Mouse (Mus musculus) limb, embryonic 12.5 days (tissue): ENCODE measurements around the gene Ccr10. TPM values are rescaled to one million over a fixed set of nuclear protein-coding genes. Genes with fewer than 3 reads are reported as not detected.
"Not testable (repeated sequence)": the region's sequence is repeated elsewhere in the genome, so short reads cannot be mapped to it uniquely, and the experiment has no call there.

ENCODE experiments used
- ATAC-seq: fragments of 200-750 bp; cut with Nextera tagmentation; 2 replicates; pipeline ENCODE4 v1.8.0; 2017; ENCODE audit warnings: low read depth, moderate TSS enrichment; ENCODE audit not compliant: insufficient number of reproducible peaks, insufficient read depth, low FRiP score, low TSS enrichment
- H3K27ac ChIP-seq: fragments of 300-500 bp; sonication (generic); 2 replicates; pipeline ENCODE4 v1.5.1; 2016; ENCODE audit warnings: mild to moderate bottlenecking, moderate library complexity
- H3K27me3 ChIP-seq: fragments of 300-500 bp; sonication (generic); 2 replicates; pipeline ENCODE4 v1.6.1; 2016; ENCODE audit warnings: mild to moderate bottlenecking, moderate library complexity
- H3K36me3 ChIP-seq: fragments of 300-500 bp; sonication (generic); 2 replicates; pipeline ENCODE4 v1.6.1; 2016; ENCODE audit warnings: mild to moderate bottlenecking, moderate library complexity
- H3K4me1 ChIP-seq: fragments of 300-500 bp; sonication (generic); replicated peaks from 2 replicates; pipeline ENCODE4 v1.6.1; 2016
- H3K4me2 ChIP-seq: fragments of 300-500 bp; sonication (generic); 2 replicates; pipeline ENCODE4 v1.6.1; 2016; ENCODE audit warnings: mild to moderate bottlenecking, moderate library complexity
- H3K4me3 ChIP-seq: fragments of 300-500 bp; sonication (generic); replicated peaks from 2 replicates; pipeline ENCODE4 v1.5.1; 2016; ENCODE audit warnings: mild to moderate bottlenecking
- H3K9ac ChIP-seq: fragments of 300-500 bp; sonication (generic); replicated peaks from 2 replicates; pipeline ENCODE4 v1.6.1; 2016; ENCODE audit warnings: mild to moderate bottlenecking, moderate library complexity
- H3K9me3 ChIP-seq: fragments of 300-500 bp; sonication (generic); 2 replicates; pipeline ENCODE4 v1.6.1; 2016; ENCODE audit warnings: mild to moderate bottlenecking, moderate library complexity
- WGBS: fragments of 180-500 bp; shearing (Covaris S2); methylation state at CpG from one replicate; pipeline ENCODE4 v1.1.7; 2016; 5-methylcytosine and 5-hydroxymethylcytosine counted together
- polyA plus RNA-seq: library from polyadenylated mRNA; unstranded; fragments of >200 nt; fragmentation: Nextera tagmentation; extraction: Ambion mirVana; gene quantifications from 2 replicates; pipeline ENCODE4 v1.2.1, GENCODE M21; 2016

Gene Ccr10
- polyA plus RNA-seq, 1 experiment from 2014 or later = not detected

GRCm38 (mm10) chr11:101134217-101134865, 40.9 kb downstream of the Ccr10 start:
- no peak overlapping the region for H3K27ac ChIP-seq
- no peak overlapping the region for H3K4me2 ChIP-seq
- no peaks in the 10 kb centered on the region for H3K36me3 ChIP-seq
- 79% methylated on average over 13 of the region's 13 CpGs for WGBS
- peaks cover 6% of the 10 kb centered on the region; the same call in 1 of the 2 replicates for H3K27me3 ChIP-seq
- no peak for ATAC-seq
- no peak overlapping the region for H3K4me3 ChIP-seq
- no peaks in the 10 kb centered on the region for H3K9me3 ChIP-seq
- 0 out of 2 replicates have a peak, but pooled peaks cover 3% of the 10 kb centered on the region for H3K4me1 ChIP-seq
- H3K9ac ChIP-seq = no peak overlapping the region

GRCm38 (mm10) chr11:101133037-101133436, 42.2 kb downstream of the Ccr10 start:
- H3K36me3 ChIP-seq = no peaks in the 10 kb centered on the region
- 79% methylated on average over 12 of the region's 12 CpGs for WGBS
- H3K4me3 ChIP-seq = no peak overlapping the region
- no peaks in the 10 kb centered on the region for H3K9me3 ChIP-seq
- ATAC-seq = no peak
- 0 out of 2 replicates have a peak, but pooled peaks cover 3% of the 10 kb centered on the region for H3K4me1 ChIP-seq
- H3K27me3 ChIP-seq = no peaks in the 10 kb centered on the region
- H3K4me2 ChIP-seq = no peak overlapping the region
- no peak overlapping the region for H3K9ac ChIP-seq
- H3K27ac ChIP-seq = no peak overlapping the region

- Histone ChIP-seq H3K27ac (no peak overlapping the region), H3K9ac (no peak overlapping the region), H3K4me2 (no peak overlapping the region), H3K4me1 (0 out of 2 replicates have a peak, but pooled peaks cover 3% of the 10 kb centered on the region), H3K27me3 (no peaks in the 10 kb centered on the region), H3K36me3 (peaks cover 9% of the 10 kb centered on the region), H3K9me3 (peaks cover 7% of the 10 kb centered on the region; the same call in 1 of the 2 replicates), H3K4me3 (no peak overlapping the region)
- no peak for ATAC-seq
- 91% methylated on average over 6 of the region's 6 CpGs for WGBS
These were observed 43.5 kb downstream of the Ccr10 start for GRCm38 (mm10) chr11:101131701-101132100.

- Histone ChIP-seq H3K36me3 (peaks cover 14% of the 10 kb centered on the region), H3K27ac (no peak overlapping the region), H3K27me3 (no peaks in the 10 kb centered on the region), H3K4me3 (no peak overlapping the region), H3K9me3 (peaks cover 9% of the 10 kb centered on the region; the same call in 1 of the 2 replicates), H3K9ac (no peak overlapping the region), H3K4me2 (no peak overlapping the region), H3K4me1 (0 out of 2 replicates have a peak, but pooled peaks cover 3% of the 10 kb centered on the region)
- WGBS = 88% methylated on average over 2 of the region's 2 CpGs
- ATAC-seq = no peak
These were observed 44.1 kb downstream of the Ccr10 start for GRCm38 (mm10) chr11:101131187-101131586.

- Histone ChIP-seq H3K4me3 (no peak overlapping the region), H3K9me3 (peaks cover 9% of the 10 kb centered on the region; the same call in 1 of the 2 replicates), H3K36me3 (peaks cover 24% of the 10 kb centered on the region), H3K27me3 (no peaks in the 10 kb centered on the region), H3K27ac (no peak overlapping the region), H3K9ac (no peak overlapping the region), H3K4me2 (no peak overlapping the region), H3K4me1 (0 out of 2 replicates have a peak, but pooled peaks cover 3% of the 10 kb centered on the region)
- WGBS = 43% methylated on average over 18 of the region's 18 CpGs
- ATAC-seq = no peak
These were observed 45.0 kb downstream of the Ccr10 start for GRCm38 (mm10) chr11:101130056-101130756.

GRCm38 (mm10) chr11:101128996-101129577, 46.2 kb downstream of the Ccr10 start:
- ATAC-seq = no peak
- H3K4me3 ChIP-seq = no peak overlapping the region
- H3K4me1 ChIP-seq = 0 out of 2 replicates have a peak, but pooled peaks cover 3% of the 10 kb centered on the region
- WGBS = 85% methylated on average over 11 of the region's 11 CpGs
- H3K27me3 ChIP-seq = no peaks in the 10 kb centered on the region
- no peak overlapping the region for H3K9ac ChIP-seq
- H3K9me3 ChIP-seq = peaks cover 9% of the 10 kb centered on the region; the same call in 1 of the 2 replicates
- H3K27ac ChIP-seq = no peak overlapping the region
- H3K36me3 ChIP-seq = peaks cover 34% of the 10 kb centered on the region
- no peak overlapping the region for H3K4me2 ChIP-seq

- no peak for ATAC-seq
- Histone ChIP-seq H3K27me3 (no peaks in the 10 kb centered on the region), H3K4me1 (0 out of 2 replicates have a peak, but pooled peaks cover 3% of the 10 kb centered on the region), H3K9ac (no peak overlapping the region), H3K4me2 (no peak overlapping the region), H3K27ac (no peak overlapping the region), H3K36me3 (peaks cover 54% of the 10 kb centered on the region), H3K4me3 (no peak overlapping the region), H3K9me3 (peaks cover 9% of the 10 kb centered on the region; the same call in 1 of the 2 replicates)
- 89% methylated on average over 1 of the region's 1 CpGs for WGBS
These were observed 48.2 kb downstream of the Ccr10 start for GRCm38 (mm10) chr11:101127075-101127474.

- peaks cover 13% of the 10 kb centered on the region for H3K4me1 ChIP-seq
- not testable (repeated sequence) for H3K4me3 ChIP-seq, H3K27ac ChIP-seq, H3K9ac ChIP-seq, H3K4me2 ChIP-seq, H3K9me3 ChIP-seq, H3K27me3 ChIP-seq, ATAC-seq
- peaks cover 63% of the 10 kb centered on the region for H3K36me3 ChIP-seq
- whole genome bisulfite sequencing = 96% methylated on average over 9 of the region's 9 CpGs
These were observed 50.2 kb downstream of the Ccr10 start for GRCm38 (mm10) chr11:101125008-101125407.

- H3K27me3 ChIP-seq, H3K4me2 ChIP-seq, H3K9me3 ChIP-seq, ATAC-seq, H3K9ac ChIP-seq, H3K4me3 ChIP-seq, H3K27ac ChIP-seq: not testable (repeated sequence)
- peaks cover 63% of the 10 kb centered on the region for H3K36me3 ChIP-seq
- peaks cover 11% of the 10 kb centered on the region for H3K4me1 ChIP-seq
- 93% methylated on average over 8 of the region's 8 CpGs for WGBS
These were observed 50.7 kb downstream of the Ccr10 start for GRCm38 (mm10) chr11:101124494-101124893.
